Mouse (Mus musculus) embryonic facial prominence, embryonic 11.5 days (tissue): ENCODE results near the gene Gm5678. TPM values are rescaled to one million over a fixed set of nuclear protein-coding genes. Genes with fewer than 3 reads are reported as not detected.
"Not testable (repeated sequence)": the region's sequence is repeated elsewhere in the genome, so short reads cannot be mapped to it uniquely, and the experiment has no call there.

Experiments used
- ATAC-seq: fragments of 200-750 bp; cut with Nextera tagmentation; replicated peaks from 2 replicates; pipeline ENCODE4 v1.8.0; 2017; ENCODE audit warnings: low read depth; ENCODE audit not compliant: insufficient number of reproducible peaks, low FRiP score, low TSS enrichment
- DNase-seq: peaks from one replicate; pipeline ENCODE4 v3.0.0-alpha.2; 2015; ENCODE audit warnings: low spot score
- H3K27ac ChIP-seq: fragments of 300-500 bp; sonication (generic); replicated peaks from 2 replicates; pipeline ENCODE4 v1.5.1; 2014; ENCODE audit warnings: mild to moderate bottlenecking, low read depth, low read length, control low read depth
- H3K27me3 ChIP-seq: fragments of 300-500 bp; sonication (generic); 2 replicates; pipeline ENCODE4 v1.6.1; 2014; ENCODE audit warnings: mild to moderate bottlenecking, low read length, moderate library complexity, mixed read lengths; ENCODE audit not compliant: control insufficient read depth, insufficient read depth
- H3K36me3 ChIP-seq: fragments of 300-500 bp; sonication (generic); replicated peaks from 2 replicates; pipeline ENCODE4 v1.6.1; 2014; ENCODE audit warnings: low read depth, mild to moderate bottlenecking, low read length, moderate library complexity, mixed read lengths; ENCODE audit not compliant: control insufficient read depth, insufficient read depth
- H3K4me1 ChIP-seq: fragments of 300-500 bp; sonication (generic); 2 replicates; pipeline ENCODE4 v1.6.1; 2014; ENCODE audit warnings: low read length, mixed read lengths; ENCODE audit not compliant: control insufficient read depth, insufficient read depth
- H3K4me2 ChIP-seq: fragments of 300-500 bp; sonication (generic); 2 replicates; pipeline ENCODE4 v1.6.1; 2014; ENCODE audit warnings: low read depth, mild to moderate bottlenecking, control low read depth, low read length, moderate library complexity
- H3K4me3 ChIP-seq: fragments of 300-500 bp; sonication (generic); 2 replicates; pipeline ENCODE4 v1.5.1; 2014; ENCODE audit warnings: low read depth, low read length, control low read depth
- H3K9ac ChIP-seq: fragments of 300-500 bp; sonication (generic); replicated peaks from 2 replicates; pipeline ENCODE4 v1.6.1; 2014; ENCODE audit warnings: mild to moderate bottlenecking, control low read depth, low read length
- H3K9me3 ChIP-seq: fragments of 300-500 bp; sonication (generic); replicated peaks from 2 replicates; pipeline ENCODE4 v1.6.1; 2016; ENCODE audit warnings: mild to moderate bottlenecking, low read length, inconsistent platforms, mixed read lengths; ENCODE audit not compliant: control insufficient read depth
- WGBS: fragments of 180-500 bp; shearing (Covaris S2); extraction: QIAGEN DNeasy Blood & Tissue Kit; methylation state at CpG from one replicate; pipeline ENCODE4 v1.1.7; 2014; 5-methylcytosine and 5-hydroxymethylcytosine counted together
- polyA plus RNA-seq: library from polyadenylated mRNA; unstranded; fragments of >200 nt; fragmentation: Nextera tagmentation; extraction: Ambion mirVana; gene quantifications from 2 replicates; pipeline ENCODE4 v1.2.1, GENCODE M21; 2014

Gm5678 gene
- polyA plus RNA-seq, 1 experiment from 2014 or later, result not detected

GRCm38 (mm10) chr16:93610961-93611360, 16.9 kb upstream of the Gm5678 start:
- no peaks in the 10 kb centered on the region for H3K27me3 ChIP-seq
- no peak overlapping the region for H3K4me3 ChIP-seq
- no peaks in the 10 kb centered on the region; the same call in 1 of the 2 replicates for H3K36me3 ChIP-seq
- WGBS, result 91% methylated on average over 4 of the region's 4 CpGs
- no peak overlapping the region for H3K9ac ChIP-seq
- no peaks in the 10 kb centered on the region for H3K9me3 ChIP-seq
- H3K4me1 ChIP-seq, result no peaks in the 10 kb centered on the region
- ATAC-seq (no peak), DNase-seq (no peak)
- no peak overlapping the region for H3K4me2 ChIP-seq
- H3K27ac ChIP-seq, result no peak overlapping the region

GRCm38 (mm10) chr16:93615118-93615870, 12.6 kb upstream of the Gm5678 start:
- Histone ChIP-seq H3K9me3 (no peaks in the 10 kb centered on the region), H3K27ac (no peak overlapping the region), H3K36me3 (no peaks in the 10 kb centered on the region; the same call in 1 of the 2 replicates), H3K9ac (no peak overlapping the region), H3K27me3 (no peaks in the 10 kb centered on the region), H3K4me1 (no peaks in the 10 kb centered on the region), H3K4me3 (no peak overlapping the region), H3K4me2 (no peak overlapping the region)
- ATAC-seq (no peak), DNase-seq (peak; percentile 62)
- WGBS, result 41% methylated on average over 5 of the region's 5 CpGs

- not testable (repeated sequence) for DNase-seq, H3K4me2 ChIP-seq, H3K36me3 ChIP-seq, ATAC-seq, H3K4me3 ChIP-seq, H3K9me3 ChIP-seq, H3K27ac ChIP-seq, H3K27me3 ChIP-seq, H3K4me1 ChIP-seq, H3K9ac ChIP-seq
- 90% methylated on average over 4 of the region's 4 CpGs for WGBS
Observed at GRCm38 (mm10) chr16:93623759-93624158, 4.1 kb upstream of the Gm5678 start.

- Histone ChIP-seq H3K36me3 (no peaks in the 10 kb centered on the region), H3K4me1 (no peaks in the 10 kb centered on the region), H3K27ac (no peak overlapping the region), H3K9ac (no peak overlapping the region), H3K4me3 (no peak overlapping the region), H3K27me3 (no peaks in the 10 kb centered on the region), H3K9me3 (no peaks in the 10 kb centered on the region), H3K4me2 (no peak overlapping the region)
- ATAC-seq, result no peak
- no peak for DNase-seq
- WGBS, result 76% methylated on average over 4 of the region's 4 CpGs
Observed at GRCm38 (mm10) chr16:93624671-93625070, 3.2 kb upstream of the Gm5678 start.

GRCm38 (mm10) chr16:93626745-93627144, 1.2 kb upstream of the Gm5678 start:
- Histone ChIP-seq H3K4me2 (no peak overlapping the region), H3K9me3 (no peaks in the 10 kb centered on the region), H3K9ac (no peak overlapping the region), H3K36me3 (no peaks in the 10 kb centered on the region), H3K27me3 (no peaks in the 10 kb centered on the region), H3K27ac (no peak overlapping the region), H3K4me1 (no peaks in the 10 kb centered on the region), H3K4me3 (no peak overlapping the region)
- ATAC-seq (no peak), DNase-seq (peak; percentile 37)
- WGBS, result 20% methylated on average over 1 of the region's 1 CpGs

GRCm38 (mm10) chr16:93644006-93644405, 16.1 kb downstream of the Gm5678 start:
- Histone ChIP-seq H3K27me3 (no peaks in the 10 kb centered on the region), H3K36me3 (no peaks in the 10 kb centered on the region), H3K27ac (no peak overlapping the region), H3K4me1 (no peaks in the 10 kb centered on the region), H3K4me3 (no peak overlapping the region), H3K9ac (no peak overlapping the region), H3K4me2 (no peak overlapping the region), H3K9me3 (no peaks in the 10 kb centered on the region)
- ATAC-seq (no peak), DNase-seq (no peak)
- 61% methylated on average over 4 of the region's 4 CpGs for WGBS

GRCm38 (mm10) chr16:93648441-93649183, 20.7 kb downstream of the Gm5678 start:
- 78% methylated on average over 5 of the region's 5 CpGs for WGBS
- H3K4me1 ChIP-seq, result no peaks in the 10 kb centered on the region
- H3K9me3 ChIP-seq, result no peaks in the 10 kb centered on the region
- ATAC-seq (no peak), DNase-seq (no peak)
- H3K4me3 ChIP-seq, result no peak overlapping the region
- no peaks in the 10 kb centered on the region for H3K36me3 ChIP-seq
- no peak overlapping the region for H3K27ac ChIP-seq
- H3K27me3 ChIP-seq, result no peaks in the 10 kb centered on the region
- H3K9ac ChIP-seq, result no peak overlapping the region
- H3K4me2 ChIP-seq, result no peak overlapping the region

GRCm38 (mm10) chr16:93667976-93668375, 40.1 kb downstream of the Gm5678 start:
- DNase-seq (no peak), ATAC-seq (no peak)
- H3K4me1 ChIP-seq, result no peaks in the 10 kb centered on the region
- H3K27me3 ChIP-seq, result no peaks in the 10 kb centered on the region
- no peaks in the 10 kb centered on the region for H3K36me3 ChIP-seq
- H3K4me3 ChIP-seq, result no peak overlapping the region
- no peak overlapping the region for H3K4me2 ChIP-seq
- no peaks in the 10 kb centered on the region for H3K9me3 ChIP-seq
- H3K27ac ChIP-seq, result no peak overlapping the region
- H3K9ac ChIP-seq, result no peak overlapping the region
